Mouse (Mus musculus): ENCODE measurements around the gene Nol3. TPM values are rescaled to one million over a fixed set of nuclear protein-coding genes. Genes with fewer than 3 reads are reported as not detected.

The Nol3 gene
- total RNA-seq, 2 experiments from 2014 or later: not detected

DNA sequence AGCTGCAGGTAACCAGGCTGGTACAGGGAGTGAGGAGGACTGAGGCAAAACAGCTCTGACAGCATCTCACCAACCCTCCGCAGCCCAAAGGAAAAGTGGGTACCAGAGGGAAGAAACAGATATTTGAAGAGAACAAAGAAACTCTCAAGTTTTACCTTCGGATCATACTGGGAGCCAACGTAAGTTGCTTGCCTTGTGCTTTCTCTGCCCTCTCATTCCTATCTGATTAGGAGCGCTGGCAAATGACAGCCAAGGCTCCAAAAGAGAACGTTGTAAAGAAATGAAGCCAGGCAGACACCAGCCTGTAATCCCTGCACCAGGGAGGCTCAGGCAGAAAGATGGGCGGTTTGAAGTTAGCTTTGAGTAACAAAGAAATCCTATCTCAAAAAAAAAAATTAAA is 51.0 kb downstream of the Nol3 start:
- no peak for ATAC-seq (replicated peaks; ENCODE audit: low FRiP score, low TSS enrichment, poor library complexity, severe bottlenecking)

- no peak for ATAC-seq (replicated peaks; ENCODE audit: low FRiP score, low TSS enrichment, poor library complexity, severe bottlenecking)
These were observed 54.4 kb downstream of the Nol3 start for GRCm38 (mm10) chr8:105330325-105330724.

DNA sequence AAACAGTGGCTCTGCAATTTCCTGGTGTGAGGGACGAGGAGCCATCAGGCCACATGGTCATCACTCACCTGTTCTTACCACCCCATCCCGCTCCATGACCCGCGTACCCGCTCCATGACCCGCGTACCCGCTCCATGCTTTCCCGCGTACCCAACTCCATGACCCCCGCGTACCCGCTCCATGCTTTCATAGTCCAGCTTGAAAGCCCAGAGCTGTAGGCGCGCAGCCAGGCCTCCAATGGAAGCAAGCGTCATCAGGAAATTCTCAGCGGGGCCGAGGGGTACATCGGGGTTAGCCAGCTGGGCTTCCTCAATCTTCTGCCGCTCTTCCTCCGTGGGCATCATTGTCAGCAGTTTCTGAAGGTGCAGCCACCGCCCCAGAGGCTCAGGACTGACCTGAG is 55.5 kb downstream of the Nol3 start:
- ATAC-seq (replicated peaks; ENCODE audit: low FRiP score, low TSS enrichment, poor library complexity, severe bottlenecking): no peak

Other genes with a start within 250 kb of the Nol3 start
- not detected in 2 replicates for gene Ces3a, start 227.5 kb upstream of the Nol3 start, total RNA-seq (2014; fragmentation: Nextera tagmentation)
- gene Ces3a, start 227.5 kb upstream of the Nol3 start, total RNA-seq (2017): not detected in 2 replicates
- gene Ces3b, start 192.4 kb upstream of the Nol3 start, total RNA-seq (2014; fragmentation: Nextera tagmentation): not detected in 2 replicates
- not detected in 2 replicates for gene Ces3b, start 192.4 kb upstream of the Nol3 start, total RNA-seq (2017)
- not detected in 2 replicates for gene Ces4a, start 144.3 kb upstream of the Nol3 start, total RNA-seq (2014; fragmentation: Nextera tagmentation)
- not detected in 2 replicates for gene Ces4a, start 144.3 kb upstream of the Nol3 start, total RNA-seq (2017)
- 29.5 and 34.0 TPM in 2 replicates for gene Cbfb, start 105.5 kb upstream of the Nol3 start, total RNA-seq (2014; fragmentation: Nextera tagmentation)
- gene Cbfb, start 105.5 kb upstream of the Nol3 start, total RNA-seq (2017): 48.2 and 98.0 TPM in 2 replicates
- gene D230025D16Rik, start 51.0 kb upstream of the Nol3 start, total RNA-seq (2014; fragmentation: Nextera tagmentation): 22.9 and 24.2 TPM in 2 replicates
- 11.3 and 15.1 TPM in 2 replicates for gene D230025D16Rik, start 51.0 kb upstream of the Nol3 start, total RNA-seq (2017)
- 1.4 and 2.6 TPM in 2 replicates for gene B3gnt9, start 21.0 kb upstream of the Nol3 start, total RNA-seq (2014; fragmentation: Nextera tagmentation)
- gene B3gnt9, start 21.0 kb upstream of the Nol3 start, total RNA-seq (2017): 0.23 TPM in 1 of 2 replicates, not detected in the other
- 10.1 and 18.1 TPM in 2 replicates for gene Tradd, start 11.5 kb upstream of the Nol3 start, total RNA-seq (2014; fragmentation: Nextera tagmentation)
- 14.0 and 15.0 TPM in 2 replicates for gene Tradd, start 11.5 kb upstream of the Nol3 start, total RNA-seq (2017)
- 2.4 and 2.7 TPM in 2 replicates for gene Fbxl8, start 11.5 kb upstream of the Nol3 start, total RNA-seq (2014; fragmentation: Nextera tagmentation)
- gene Fbxl8, start 11.5 kb upstream of the Nol3 start, total RNA-seq (2017): 1.7 and 1.9 TPM in 2 replicates
- gene Hsf4, start 6.3 kb upstream of the Nol3 start, total RNA-seq (2014; fragmentation: Nextera tagmentation): not detected in 2 replicates
- not detected in 2 replicates for gene Hsf4, start 6.3 kb upstream of the Nol3 start, total RNA-seq (2017)
- gene 4931428F04Rik, start 13.7 kb downstream of the Nol3 start, total RNA-seq (2014; fragmentation: Nextera tagmentation): 3.2 and 4.9 TPM in 2 replicates
- 0.42 and 5.5 TPM in 2 replicates for gene 4931428F04Rik, start 13.7 kb downstream of the Nol3 start, total RNA-seq (2017)
- gene Exoc3l, start 20.0 kb downstream of the Nol3 start, total RNA-seq (2014; fragmentation: Nextera tagmentation): 0.64 and 7.1 TPM in 2 replicates
- 0.27 TPM in 1 of 2 replicates, not detected in the other for gene Exoc3l, start 20.0 kb downstream of the Nol3 start, total RNA-seq (2017)
- gene E2f4, start 21.5 kb downstream of the Nol3 start, total RNA-seq (2014; fragmentation: Nextera tagmentation): 385 and 390 TPM in 2 replicates
- gene E2f4, start 21.5 kb downstream of the Nol3 start, total RNA-seq (2017): 74.9 and 128 TPM in 2 replicates
- 1.4 and 7.7 TPM in 2 replicates for gene Elmo3, start 29.5 kb downstream of the Nol3 start, total RNA-seq (2014; fragmentation: Nextera tagmentation)
- 0.61 TPM in 1 of 2 replicates, not detected in the other for gene Elmo3, start 29.5 kb downstream of the Nol3 start, total RNA-seq (2017)
- gene Lrrc29, start 50.1 kb downstream of the Nol3 start, total RNA-seq (2014; fragmentation: Nextera tagmentation): 8.3 and 9.8 TPM in 2 replicates
- gene Lrrc29, start 50.1 kb downstream of the Nol3 start, total RNA-seq (2017): 4.8 TPM in 2 replicates
- gene Tmem208, start 50.2 kb downstream of the Nol3 start, total RNA-seq (2014; fragmentation: Nextera tagmentation): 86.9 and 175 TPM in 2 replicates
- 46.9 and 64.6 TPM in 2 replicates for gene Tmem208, start 50.2 kb downstream of the Nol3 start, total RNA-seq (2017)
- 7.0 and 9.1 TPM in 2 replicates for gene Fhod1, start 71.8 kb downstream of the Nol3 start, total RNA-seq (2014; fragmentation: Nextera tagmentation)
- 0.99 and 8.2 TPM in 2 replicates for gene Fhod1, start 71.8 kb downstream of the Nol3 start, total RNA-seq (2017)
- gene Slc9a5, start 72.7 kb downstream of the Nol3 start, total RNA-seq (2014; fragmentation: Nextera tagmentation): 0.22 TPM in 1 of 2 replicates, not detected in the other
- gene Slc9a5, start 72.7 kb downstream of the Nol3 start, total RNA-seq (2017): 0.04 TPM in 1 of 2 replicates, not detected in the other
- not detected in 2 replicates for gene Plekhg4, start 97.1 kb downstream of the Nol3 start, total RNA-seq (2014; fragmentation: Nextera tagmentation)
- not detected in 2 replicates for gene Plekhg4, start 97.1 kb downstream of the Nol3 start, total RNA-seq (2017)
- not detected in 2 replicates for gene Kctd19, start 137.4 kb downstream of the Nol3 start, total RNA-seq (2014; fragmentation: Nextera tagmentation)
- not detected in 2 replicates for gene Kctd19, start 137.4 kb downstream of the Nol3 start, total RNA-seq (2017)
- gene Lrrc36, start 137.4 kb downstream of the Nol3 start, total RNA-seq (2014; fragmentation: Nextera tagmentation): 0.61 and 1.5 TPM in 2 replicates
- 0.46 TPM in 1 of 2 replicates, not detected in the other for gene Lrrc36, start 137.4 kb downstream of the Nol3 start, total RNA-seq (2017)
- gene Tppp3, start 195.4 kb downstream of the Nol3 start, total RNA-seq (2014; fragmentation: Nextera tagmentation): 0.45 and 1.4 TPM in 2 replicates
- 1.3 TPM in 1 of 2 replicates, not detected in the other for gene Tppp3, start 195.4 kb downstream of the Nol3 start, total RNA-seq (2017)
- 8.4 and 12.8 TPM in 2 replicates for gene Zdhhc1, start 220.8 kb downstream of the Nol3 start, total RNA-seq (2014; fragmentation: Nextera tagmentation)
- gene Zdhhc1, start 220.8 kb downstream of the Nol3 start, total RNA-seq (2017): 2.2 and 3.8 TPM in 2 replicates
- gene Hsd11b2, start 242.6 kb downstream of the Nol3 start, total RNA-seq (2014; fragmentation: Nextera tagmentation): 0.20 TPM in 1 of 2 replicates, not detected in the other
- 0.19 TPM in 1 of 2 replicates, not detected in the other for gene Hsd11b2, start 242.6 kb downstream of the Nol3 start, total RNA-seq (2017)